Mouse (Mus musculus): ENCODE data around the gene Glt1d1. TPM values are rescaled to one million over a fixed set of nuclear protein-coding genes. Genes with fewer than 3 reads are reported as not detected.

The Glt1d1 gene
- total and polyA plus RNA-seq, 3 experiments, result 0.19 TPM; not detected in 2

Other genes with a start within 250 kb of the Glt1d1 start
- 29.1 and 31.7 TPM in 2 replicates for gene Slc15a4, start 635 bp downstream of the Glt1d1 start, total RNA-seq (2012; rRNA removed)
- 10 to 100 TPM in 1 of 2 experiments, not detected in 1; 35.5 TPM for gene Slc15a4, start 635 bp downstream of the Glt1d1 start, polyA plus RNA-seq (2012; ENCODE audit: insufficient read depth in 1 of 2, insufficient read length in 2 of 2, low read depth in 1 of 2, low replicate concordance in 2 of 2, missing spikeins in 1 of 2)

Measured in MEL (cell line).